Comparison of ENCODE assay signal across 23 mouse cellular contexts in genomic region chr6:31051771-31052170, GRCm38 (mm10).
"Had no signal": no experiment of that assay in that cellular context is flagged by ENCODE, and none has a peak within 500 bp of the region (broad histone marks: within the 10 kb centered on the region; RNA-seq: fewer than 3 reads in every experiment).

No protein-coding gene starts in this region.

- H3K4me1 ChIP-seq: heart, embryonic 13.5 days; heart, embryonic 15.5 days; hindbrain, embryonic 12.5 days; intestine, embryonic 15.5 days; limb, embryonic 15.5 days; liver, embryonic 12.5 days had no signal

- DNase-seq: gastrocnemius, adult 2 months; gastrocnemius, postnatal 10 days; gastrocnemius, postnatal 25 days; heart, adult 2 months; heart, postnatal 4 days; kidney, adult 18-20 months; kidney, adult 8-10 months; kidney, postnatal 10 days; kidney, postnatal 25 days; kidney, postnatal 4 days; left cerebral cortex, postnatal 4 days had no signal

- H3K4me3 ChIP-seq: gastrocnemius, adult 2 months; heart, adult 2 months; heart, embryonic 13.5 days; heart, embryonic 15.5 days; hindbrain, embryonic 10.5 days; hindbrain, embryonic 12.5 days; intestine, embryonic 15.5 days; layer of hippocampus, adult 2 months; left cerebral cortex, adult 2 months; limb, embryonic 13.5 days; limb, embryonic 15.5 days; liver, embryonic 12.5 days had no signal

- H3K27ac ChIP-seq: gastrocnemius, adult 2 months; heart, adult 2 months; heart, embryonic 13.5 days; heart, embryonic 15.5 days; hindbrain, embryonic 10.5 days; hindbrain, embryonic 12.5 days; hindbrain, embryonic 14.5 days; intestine, embryonic 15.5 days; layer of hippocampus, adult 2 months; left cerebral cortex, adult 2 months; limb, embryonic 13.5 days; limb, embryonic 15.5 days; liver, embryonic 12.5 days; liver, embryonic 14.5 days had no signal
